Mouse (Mus musculus) forebrain, embryonic 14.5 days (tissue): ENCODE data around the gene Btbd9. TPM values are rescaled to one million over a fixed set of nuclear protein-coding genes. Genes with fewer than 3 reads are reported as not detected.
"Not testable (repeated sequence)": the region's sequence is repeated elsewhere in the genome, so short reads cannot be mapped to it uniquely, and the experiment has no call there.

ENCODE experiments used
- ATAC-seq: fragments of 200-750 bp; cut with Nextera tagmentation; 2 replicates; pipeline ENCODE4 v1.8.0; 2017; ENCODE audit warnings: mild to moderate bottlenecking, moderate library complexity
- DNase-seq: peaks from one replicate; pipeline ENCODE4 v3.0.0-alpha.2; 2015; ENCODE audit warnings: low spot score
- H3K27ac ChIP-seq: fragments of 300-500 bp; sonication (generic); 2 replicates; pipeline ENCODE4 v1.5.1; 2014; ENCODE audit warnings: low read depth, mild to moderate bottlenecking, control low read depth, low read length, moderate library complexity
- H3K27me3 ChIP-seq: fragments of 300-500 bp; sonication (generic); replicated peaks from 2 replicates; pipeline ENCODE4 v1.6.1; 2014; ENCODE audit warnings: low read length, control low read depth, mixed read lengths; ENCODE audit not compliant: control insufficient read depth, insufficient read depth
- H3K36me3 ChIP-seq: fragments of 300-500 bp; sonication (generic); 2 replicates; pipeline ENCODE4 v1.6.1; 2014; ENCODE audit warnings: low read length, control low read depth; ENCODE audit not compliant: control insufficient read depth, insufficient read depth
- H3K4me1 ChIP-seq: fragments of 300-500 bp; sonication (generic); 2 replicates; pipeline ENCODE4 v1.6.1; 2014; ENCODE audit warnings: antibody characterized with exemption, low read length, control low read depth; ENCODE audit not compliant: control insufficient read depth, insufficient read depth
- H3K4me2 ChIP-seq: fragments of 300-500 bp; sonication (generic); 2 replicates; pipeline ENCODE4 v1.6.1; 2014; ENCODE audit warnings: mild to moderate bottlenecking, control low read depth, low read length
- H3K4me3 ChIP-seq: fragments of 300-500 bp; sonication (generic); 2 replicates; pipeline ENCODE4 v1.5.1; 2014; ENCODE audit warnings: low read depth, low read length, control low read depth
- H3K9ac ChIP-seq: fragments of 300-500 bp; sonication (generic); 2 replicates; pipeline ENCODE4 v1.6.1; 2014; ENCODE audit warnings: mild to moderate bottlenecking, low read length, control low read depth, moderate library complexity
- H3K9me3 ChIP-seq: fragments of 300-500 bp; sonication (generic); replicated peaks from 2 replicates; pipeline ENCODE4 v1.6.1; 2016; ENCODE audit warnings: low read length, control low read depth, mixed read lengths; ENCODE audit not compliant: control insufficient read depth
- WGBS: fragments of 180-500 bp; shearing (Covaris S2); extraction: QIAGEN DNeasy Blood & Tissue Kit; methylation state at CpG from one replicate; pipeline ENCODE4 v1.1.7; 2014; 5-methylcytosine and 5-hydroxymethylcytosine counted together
- polyA plus RNA-seq: library from polyadenylated mRNA; unstranded; fragments of >200 nt; fragmentation: Nextera tagmentation; extraction: Ambion mirVana; gene quantifications from 2 replicates; pipeline ENCODE4 v1.2.1, GENCODE M21; 2014

The Btbd9 gene
- polyA plus RNA-seq, 1 experiment from 2014 or later, result 73.7 TPM

- Histone ChIP-seq H3K4me1 (no peaks in the 10 kb centered on the region; the same call in 1 of the 2 replicates), H3K27ac (no peak overlapping the region), H3K4me3 (no peak overlapping the region), H3K9me3 (no peaks in the 10 kb centered on the region), H3K9ac (no peak overlapping the region), H3K27me3 (no peaks in the 10 kb centered on the region), H3K4me2 (no peak overlapping the region), H3K36me3 (peaks cover 8% of the 10 kb centered on the region; the same call in 1 of the 2 replicates)
- peak; percentile 43 for DNase-seq
- 69% methylated on average over 12 of the region's 12 CpGs for WGBS
- ATAC-seq, result no peak
These were observed 46.4 kb downstream of the Btbd9 start for GRCm38 (mm10) chr17:30529632-30530541.

GRCm38 (mm10) chr17:30525405-30526295 is 50.6 kb downstream of the Btbd9 start:
- Histone ChIP-seq H3K36me3 (peaks cover 13% of the 10 kb centered on the region; the same call in 1 of the 2 replicates), H3K4me1 (no peaks in the 10 kb centered on the region; the same call in 1 of the 2 replicates), H3K4me2 (no peak overlapping the region), H3K27ac (no peak overlapping the region), H3K9ac (no peak overlapping the region), H3K27me3 (no peaks in the 10 kb centered on the region), H3K4me3 (no peak overlapping the region), H3K9me3 (no peaks in the 10 kb centered on the region)
- DNase-seq, result no peak
- WGBS, result 59% methylated on average over 6 of the region's 6 CpGs
- no peak for ATAC-seq

GRCm38 (mm10) chr17:30524451-30524850 is 51.8 kb downstream of the Btbd9 start:
- Histone ChIP-seq H3K9me3 (no peaks in the 10 kb centered on the region), H3K36me3 (peaks cover 13% of the 10 kb centered on the region; the same call in 1 of the 2 replicates), H3K4me3 (no peak overlapping the region), H3K9ac (no peak overlapping the region), H3K4me1 (no peaks in the 10 kb centered on the region), H3K4me2 (no peak overlapping the region), H3K27ac (no peak overlapping the region), H3K27me3 (no peaks in the 10 kb centered on the region)
- DNase-seq (no peak), ATAC-seq (no peak)
- 80% methylated on average over 7 of the region's 7 CpGs for WGBS

GRCm38 (mm10) chr17:30523783-30524182 is 52.5 kb downstream of the Btbd9 start:
- Histone ChIP-seq H3K4me1 (no peaks in the 10 kb centered on the region), H3K4me2 (no peak overlapping the region), H3K9ac (no peak overlapping the region), H3K9me3 (no peaks in the 10 kb centered on the region), H3K27me3 (no peaks in the 10 kb centered on the region), H3K27ac (no peak overlapping the region), H3K36me3 (peaks cover 13% of the 10 kb centered on the region; the same call in 1 of the 2 replicates), H3K4me3 (no peak overlapping the region)
- no peak for DNase-seq
- 78% methylated on average over 2 of the region's 2 CpGs for WGBS
- no peak for ATAC-seq

DNA sequence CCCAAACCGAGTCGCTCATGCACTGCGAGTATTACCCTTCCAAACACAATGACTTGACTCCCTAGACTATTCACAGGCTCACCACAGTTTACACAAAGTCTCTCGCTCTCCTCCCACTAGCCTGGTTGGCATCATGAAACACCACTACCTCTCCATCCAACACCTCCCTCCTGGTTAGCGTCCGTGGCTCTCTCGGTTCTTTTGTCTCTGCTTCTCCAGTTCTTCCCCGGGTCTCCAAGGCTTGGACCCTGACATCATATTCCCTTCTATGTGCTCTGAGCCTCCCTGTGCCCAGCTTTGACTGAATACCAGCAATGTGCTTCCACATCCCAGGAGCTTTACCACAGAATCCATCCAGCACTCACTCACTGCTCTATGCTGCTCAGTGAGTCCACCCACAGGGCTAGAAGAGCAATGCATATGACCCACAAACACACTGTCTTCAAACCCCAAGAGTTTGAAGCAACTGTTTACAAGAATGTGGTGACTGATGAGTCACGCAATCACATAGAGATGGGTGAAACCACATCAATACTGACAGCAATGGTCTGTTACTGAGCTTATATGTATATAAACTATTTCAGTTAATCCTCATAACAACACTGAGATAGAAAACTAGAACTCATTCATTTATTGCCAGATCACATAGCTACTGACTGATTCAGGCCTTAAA is 53.7 kb downstream of the Btbd9 start:
- WGBS, result 96% methylated on average over 9 of the region's 9 CpGs
- DNase-seq, result no peak
- H3K4me2 ChIP-seq, result no peak overlapping the region

DNA sequence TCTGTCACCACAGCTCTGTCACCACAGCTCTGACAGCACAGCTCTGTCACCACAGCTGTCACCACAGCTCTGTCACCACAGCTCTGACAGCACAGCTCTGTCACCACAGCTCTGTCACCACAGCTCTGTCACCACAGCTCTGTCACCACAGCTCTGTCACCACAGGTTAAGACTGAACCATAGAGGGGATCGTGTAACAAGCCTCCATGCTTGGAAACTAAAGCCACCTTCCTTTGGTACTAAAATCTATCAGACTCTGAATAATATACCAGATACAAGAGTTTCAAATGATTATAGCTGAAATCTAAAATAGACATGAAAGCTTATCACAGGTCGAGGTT is 57.1 kb downstream of the Btbd9 start:
- H3K9me3 ChIP-seq, H3K9ac ChIP-seq, H3K4me1 ChIP-seq, H3K27me3 ChIP-seq, H3K4me3 ChIP-seq, H3K27ac ChIP-seq, H3K36me3 ChIP-seq, ATAC-seq, DNase-seq, H3K4me2 ChIP-seq: not testable (repeated sequence)
- WGBS, result 77% methylated on average over 2 of the region's 2 CpGs

More for the DNA sequence above, 53.7 kb downstream of the Btbd9 start:
- Histone ChIP-seq H3K27me3 (no peaks in the 10 kb centered on the region), H3K27ac (no peak overlapping the region), H3K36me3 (peaks cover 13% of the 10 kb centered on the region; the same call in 1 of the 2 replicates), H3K4me1 (no peaks in the 10 kb centered on the region), H3K9me3 (no peaks in the 10 kb centered on the region), H3K9ac (no peak overlapping the region), H3K4me3 (no peak overlapping the region)
- ATAC-seq, result no peak

- no peaks in the 10 kb centered on the region for H3K27me3 ChIP-seq
- no peak overlapping the region for H3K9ac ChIP-seq
- no peaks in the 10 kb centered on the region for H3K4me1 ChIP-seq
- no peaks in the 10 kb centered on the region for H3K9me3 ChIP-seq
- DNase-seq (no peak), ATAC-seq (no peak)
- H3K36me3 ChIP-seq, result peaks cover 7% of the 10 kb centered on the region; the same call in 1 of the 2 replicates
- 84% methylated on average over 8 of the region's 8 CpGs for WGBS
- H3K4me2 ChIP-seq, result no peak overlapping the region
- H3K27ac ChIP-seq, result no peak overlapping the region
- H3K4me3 ChIP-seq, result no peak overlapping the region
These were observed 57.7 kb downstream of the Btbd9 start for GRCm38 (mm10) chr17:30518431-30519171.
